Mouse (Mus musculus) embryonic facial prominence, embryonic 13.5 days (tissue): ENCODE measurements around the gene Nfix. TPM values are rescaled to one million over a fixed set of nuclear protein-coding genes. Genes with fewer than 3 reads are reported as not detected.

Experiments
- ATAC-seq: fragments of 200-750 bp; cut with Nextera tagmentation; 2 replicates; pipeline ENCODE4 v1.8.0; 2017; ENCODE audit warnings: low read depth; ENCODE audit not compliant: insufficient number of reproducible peaks, insufficient read depth, low FRiP score, low TSS enrichment
- H3K27ac ChIP-seq: fragments of 300-500 bp; sonication (generic); 2 replicates; pipeline ENCODE4 v1.5.1; 2015; ENCODE audit warnings: moderate library complexity, mild to moderate bottlenecking, inconsistent platforms
- H3K27me3 ChIP-seq: fragments of 300-500 bp; sonication (generic); 2 replicates; pipeline ENCODE4 v1.6.1; 2015; ENCODE audit warnings: mild to moderate bottlenecking, inconsistent platforms
- H3K36me3 ChIP-seq: fragments of 300-500 bp; sonication (generic); 2 replicates; pipeline ENCODE4 v1.6.1; 2015; ENCODE audit warnings: mild to moderate bottlenecking, inconsistent platforms
- H3K4me1 ChIP-seq: fragments of 300-500 bp; sonication (generic); 2 replicates; pipeline ENCODE4 v1.6.1; 2015; ENCODE audit warnings: inconsistent platforms
- H3K4me2 ChIP-seq: fragments of 300-500 bp; sonication (generic); 2 replicates; pipeline ENCODE4 v1.6.1; 2015; ENCODE audit warnings: moderate library complexity, mild to moderate bottlenecking, inconsistent platforms
- H3K4me3 ChIP-seq: fragments of 300-500 bp; sonication (generic); 2 replicates; pipeline ENCODE4 v1.5.1; 2015; ENCODE audit warnings: mild to moderate bottlenecking, inconsistent platforms
- H3K9ac ChIP-seq: fragments of 300-500 bp; sonication (generic); 2 replicates; pipeline ENCODE4 v1.6.1; 2015; ENCODE audit warnings: mild to moderate bottlenecking, inconsistent platforms
- H3K9me3 ChIP-seq: fragments of 300-500 bp; sonication (generic); 2 replicates; pipeline ENCODE4 v1.6.1; 2016; ENCODE audit warnings: inconsistent platforms
- WGBS: fragments of 180-500 bp; shearing (Covaris S2); methylation state at CpG from one replicate; pipeline ENCODE4 v1.1.7; 2015; ENCODE audit warnings: mixed read lengths; 5-methylcytosine and 5-hydroxymethylcytosine counted together
- polyA plus RNA-seq: library from polyadenylated mRNA; unstranded; fragments of >200 nt; fragmentation: Nextera tagmentation; extraction: Ambion mirVana; gene quantifications from 2 replicates; pipeline ENCODE4 v1.2.1, GENCODE M21; 2015

The Nfix gene
- polyA plus RNA-seq, 1 experiment from 2014 or later, result 37.0 TPM

GRCm38 (mm10) chr8:84656641-84657126 is 143.5 kb downstream of the Nfix start:
- H3K9me3 ChIP-seq, result no peaks in the 10 kb centered on the region
- H3K27ac ChIP-seq, result peak overlapping the region; percentile 99
- under 1% methylated on average over 23 of the region's 23 CpGs for WGBS
- H3K4me1 ChIP-seq, result peaks cover 61% of the 10 kb centered on the region
- ATAC-seq, result peak; percentile 40; the same call in 1 of the 2 replicates
- peak overlapping the region; percentile 75 for H3K9ac ChIP-seq
- peak overlapping the region; percentile 44 for H3K4me3 ChIP-seq
- no peaks in the 10 kb centered on the region for H3K27me3 ChIP-seq
- peak overlapping the region; percentile 85 for H3K4me2 ChIP-seq
- no peaks in the 10 kb centered on the region for H3K36me3 ChIP-seq

- H3K9me3 ChIP-seq, result no peaks in the 10 kb centered on the region
- H3K4me1 ChIP-seq, result peaks cover 61% of the 10 kb centered on the region
- peak; percentile 28; the same call in 1 of the 2 replicates for ATAC-seq
- H3K27ac ChIP-seq, result peak overlapping the region; percentile 99
- H3K36me3 ChIP-seq, result no peaks in the 10 kb centered on the region
- H3K27me3 ChIP-seq, result no peaks in the 10 kb centered on the region
- WGBS, result 1% methylated on average over 10 of the region's 10 CpGs
- H3K9ac ChIP-seq, result peak overlapping the region; percentile 75
- H3K4me2 ChIP-seq, result peak overlapping the region; percentile 85
- peak overlapping the region; percentile 44 for H3K4me3 ChIP-seq
Observed at GRCm38 (mm10) chr8:84656191-84656525, 144.0 kb downstream of the Nfix start.

- Histone ChIP-seq H3K4me2 (peak overlapping the region; percentile 85), H3K4me1 (peaks cover 55% of the 10 kb centered on the region), H3K36me3 (no peaks in the 10 kb centered on the region), H3K9me3 (no peaks in the 10 kb centered on the region), H3K27ac (peak overlapping the region; percentile 99), H3K9ac (peak overlapping the region; percentile 75), H3K27me3 (no peaks in the 10 kb centered on the region), H3K4me3 (peak overlapping the region; percentile 44)
- ATAC-seq, result peak; percentile 72
- under 1% methylated on average over 15 of the region's 15 CpGs for WGBS
Observed at GRCm38 (mm10) chr8:84655336-84656190, 144.6 kb downstream of the Nfix start.

GRCm38 (mm10) chr8:84654597-84654996 is 145.5 kb downstream of the Nfix start:
- H3K9ac ChIP-seq, result no peak overlapping the region
- WGBS, result 36% methylated on average over 4 of the region's 4 CpGs
- no peak overlapping the region for H3K4me3 ChIP-seq
- no peak for ATAC-seq
- H3K27ac ChIP-seq, result peak overlapping the region; percentile 99
- 0 out of 2 replicates have a peak overlapping the region, but pooled peaks have one; percentile 85 for H3K4me2 ChIP-seq
- peaks cover 46% of the 10 kb centered on the region for H3K4me1 ChIP-seq
- no peaks in the 10 kb centered on the region for H3K9me3 ChIP-seq
- H3K36me3 ChIP-seq, result no peaks in the 10 kb centered on the region
- no peaks in the 10 kb centered on the region for H3K27me3 ChIP-seq

- Histone ChIP-seq H3K4me1 (peaks cover 38% of the 10 kb centered on the region), H3K9ac (no peak overlapping the region)
Observed at GRCm38 (mm10) chr8:84653092-84653631, 147.0 kb downstream of the Nfix start.

GRCm38 (mm10) chr8:84650213-84650612 is 149.9 kb downstream of the Nfix start:
- no peak overlapping the region for H3K4me2 ChIP-seq
- peak overlapping the region; percentile 48; the same call in 1 of the 2 replicates for H3K27ac ChIP-seq
- H3K9me3 ChIP-seq, result no peaks in the 10 kb centered on the region
- H3K4me1 ChIP-seq, result peaks cover 18% of the 10 kb centered on the region
- no peak overlapping the region for H3K4me3 ChIP-seq
- no peak overlapping the region for H3K9ac ChIP-seq
- WGBS, result 47% methylated on average over 3 of the region's 3 CpGs
- ATAC-seq, result no peak
- no peaks in the 10 kb centered on the region for H3K27me3 ChIP-seq
- no peaks in the 10 kb centered on the region for H3K36me3 ChIP-seq

More at GRCm38 (mm10) chr8:84653092-84653631, 147.0 kb downstream of the Nfix start:
- Histone ChIP-seq H3K4me2 (no peak overlapping the region), H3K4me3 (no peak overlapping the region), H3K27ac (peak overlapping the region; percentile 56; the same call in 1 of the 2 replicates), H3K36me3 (no peaks in the 10 kb centered on the region), H3K9me3 (no peaks in the 10 kb centered on the region), H3K27me3 (no peaks in the 10 kb centered on the region)
- ATAC-seq, result no peak
- 51% methylated on average over 9 of the region's 9 CpGs for WGBS

Other genes starting within 250 kb of the Nfix start
- gene Ier2, start 137.5 kb downstream of the Nfix start, polyA plus RNA-seq, result 64.3 and 67.6 TPM in 2 replicates
- 71.3 and 78.6 TPM in 2 replicates for gene Trmt1, start 114.0 kb downstream of the Nfix start, polyA plus RNA-seq
- 16.3 and 16.6 TPM in 2 replicates for gene Nacc1, start 112.5 kb downstream of the Nfix start, polyA plus RNA-seq
- gene Lyl1, start 98.9 kb downstream of the Nfix start, polyA plus RNA-seq, result 4.8 and 4.9 TPM in 2 replicates
- gene G430095P16Rik, start 77.3 kb downstream of the Nfix start, polyA plus RNA-seq, result 6.1 and 6.2 TPM in 2 replicates
- gene Dand5, start 22.5 kb upstream of the Nfix start, polyA plus RNA-seq, result 7.0 TPM in 2 replicates
- gene Gadd45gip1, start 31.2 kb upstream of the Nfix start, polyA plus RNA-seq, result 45.6 and 48.2 TPM in 2 replicates
- gene Rad23a, start 40.3 kb upstream of the Nfix start, polyA plus RNA-seq, result 97.1 and 100 TPM in 2 replicates
- gene Calr, start 46.6 kb upstream of the Nfix start, polyA plus RNA-seq, result 959 and 1,012 TPM in 2 replicates
- gene Farsa, start 56.6 kb upstream of the Nfix start, polyA plus RNA-seq, result 105 and 108 TPM in 2 replicates
- gene Syce2, start 71.8 kb upstream of the Nfix start, polyA plus RNA-seq, result 101 and 111 TPM in 2 replicates
- gene Gcdh, start 93.6 kb upstream of the Nfix start, polyA plus RNA-seq, result 39.1 and 40.6 TPM in 2 replicates
- gene Klf1, start 101.6 kb upstream of the Nfix start, polyA plus RNA-seq, result 1.8 and 5.6 TPM in 2 replicates
- gene Dnase2a, start 108.2 kb upstream of the Nfix start, polyA plus RNA-seq, result 15.9 and 22.7 TPM in 2 replicates
- gene Mast1, start 137.0 kb upstream of the Nfix start, polyA plus RNA-seq, result 1.4 and 1.6 TPM in 2 replicates
- gene Rtbdn, start 146.6 kb upstream of the Nfix start, polyA plus RNA-seq, result 0.36 and 0.39 TPM in 2 replicates
- gene Gm49661, start 169.1 kb upstream of the Nfix start, polyA plus RNA-seq, result not detected in 2 replicates
- 888 and 1,010 TPM in 2 replicates for gene Prdx2, start 169.2 kb upstream of the Nfix start, polyA plus RNA-seq
- 93.2 and 94.5 TPM in 2 replicates for gene Rnaseh2a, start 169.4 kb upstream of the Nfix start, polyA plus RNA-seq
- 10.4 and 11.2 TPM in 2 replicates for gene Junb, start 178.4 kb upstream of the Nfix start, polyA plus RNA-seq
- gene Hook2, start 190.3 kb upstream of the Nfix start, polyA plus RNA-seq, result 23.2 and 24.7 TPM in 2 replicates
- 0.14 TPM in 1 of 2 replicates, not detected in the other for gene Best2, start 214.2 kb upstream of the Nfix start, polyA plus RNA-seq
- 126 and 139 TPM in 2 replicates for gene Asna1, start 224.9 kb upstream of the Nfix start, polyA plus RNA-seq
- 133 and 146 TPM in 2 replicates for gene Trir, start 226.5 kb upstream of the Nfix start, polyA plus RNA-seq
- 30.1 and 43.4 TPM in 2 replicates for gene Tnpo2, start 236.6 kb upstream of the Nfix start, polyA plus RNA-seq